Mouse (Mus musculus) neural tube, embryonic 11.5 days (tissue): ENCODE measurements at regions not wholly inside any gene's neighbourhood (a gene's known extent, or its start where the extent isn't known, plus 50 kb on each side); places are given as distances from the start of the nearest gene placed in this dataset.
A peak's percentile ranks its signal among the peaks of the same experiment; 100 is the strongest.

ENCODE experiments used
- ATAC-seq: fragments of 200-750 bp; cut with Nextera tagmentation; 2 replicates; pipeline ENCODE4 v1.8.0; 2017; ENCODE audit warnings: moderate number of reproducible peaks, mild to moderate bottlenecking, moderate TSS enrichment, moderate library complexity; ENCODE audit not compliant: insufficient read depth, low FRiP score, low TSS enrichment
- DNase-seq: peaks from one replicate; pipeline ENCODE4 v3.0.0-alpha.2; 2015; ENCODE audit warnings: low spot score
- H3K27ac ChIP-seq: fragments of 300-500 bp; sonication (generic); 2 replicates; pipeline ENCODE4 v1.5.1; 2014; ENCODE audit warnings: low read depth, mild to moderate bottlenecking, low read length
- H3K27me3 ChIP-seq: fragments of 300-500 bp; sonication (generic); 2 replicates; pipeline ENCODE4 v1.6.1; 2014; ENCODE audit warnings: mild to moderate bottlenecking, low read length, mixed read lengths; ENCODE audit not compliant: control insufficient read depth, insufficient read depth
- H3K36me3 ChIP-seq: fragments of 300-500 bp; sonication (generic); 2 replicates; pipeline ENCODE4 v1.6.1; 2014; ENCODE audit warnings: mild to moderate bottlenecking, low read length, moderate library complexity, mixed read lengths; ENCODE audit not compliant: control insufficient read depth, insufficient read depth
- H3K4me1 ChIP-seq: fragments of 300-500 bp; sonication (generic); 2 replicates; pipeline ENCODE4 v1.6.1; 2014; ENCODE audit warnings: low read length, mixed read lengths; ENCODE audit not compliant: control insufficient read depth, insufficient read depth
- H3K4me2 ChIP-seq: fragments of 300-500 bp; sonication (generic); 2 replicates; pipeline ENCODE4 v1.6.1; 2014; ENCODE audit warnings: low read depth, mild to moderate bottlenecking, moderate library complexity
- H3K4me3 ChIP-seq: fragments of 300-500 bp; sonication (generic); 2 replicates; pipeline ENCODE4 v1.5.1; 2014; ENCODE audit warnings: low read depth, low read length
- H3K9ac ChIP-seq: fragments of 300-500 bp; sonication (generic); 2 replicates; pipeline ENCODE4 v1.6.1; 2014; ENCODE audit warnings: mild to moderate bottlenecking, low read length
- H3K9me3 ChIP-seq: fragments of 300-500 bp; sonication (generic); 2 replicates; pipeline ENCODE4 v1.6.1; 2016; ENCODE audit warnings: low read length; ENCODE audit not compliant: control insufficient read depth
- WGBS: fragments of 180-500 bp; shearing (Covaris S2); extraction: QIAGEN DNeasy Blood & Tissue Kit; methylation state at CpG from one replicate; pipeline ENCODE4 v1.1.7; 2014; 5-methylcytosine and 5-hydroxymethylcytosine counted together

DNA sequence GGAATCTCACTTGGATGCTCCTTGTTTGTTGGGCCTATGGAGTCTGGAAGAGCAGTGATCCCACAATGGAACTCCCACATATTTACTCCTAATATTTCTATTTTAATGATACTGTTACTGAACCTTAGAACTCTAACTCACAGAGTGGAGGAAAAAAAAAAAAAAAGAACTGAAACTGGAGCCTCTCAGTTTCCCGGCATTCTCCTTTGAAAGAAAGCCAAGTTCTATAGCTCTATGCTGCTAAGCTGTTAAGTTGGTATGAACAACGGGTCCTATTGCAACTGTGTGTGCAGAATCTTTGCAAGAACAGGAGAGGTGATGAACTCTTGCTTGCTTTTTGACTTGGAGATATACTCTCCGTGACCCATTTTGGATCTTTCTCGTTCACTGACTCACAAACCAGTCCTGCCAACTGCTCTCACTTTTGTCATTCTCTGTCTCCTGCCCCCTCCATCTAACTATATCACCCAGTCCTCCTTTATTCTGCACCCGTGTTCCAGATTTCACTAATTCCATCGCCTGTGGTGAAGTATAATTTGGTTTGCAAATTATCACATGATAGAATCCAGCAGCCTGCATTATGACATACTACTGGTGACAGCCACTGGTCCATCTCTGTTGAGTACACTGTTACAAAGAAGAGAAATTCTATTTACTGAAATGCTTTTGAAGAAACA lies 92.6 kb upstream of the Ctsc start:
- ATAC-seq (no peak), DNase-seq (no peak)
- Histone ChIP-seq H3K27ac (no peak overlapping the region), H3K27me3 (no peaks in the 10 kb centered on the region), H3K36me3 (no peaks in the 10 kb centered on the region), H3K9ac (no peak overlapping the region), H3K9me3 (no peaks in the 10 kb centered on the region), H3K4me2 (no peak overlapping the region), H3K4me3 (no peak overlapping the region), H3K4me1 (no peaks in the 10 kb centered on the region)
- 84% methylated on average over 6 of the region's 6 CpGs for WGBS

DNA sequence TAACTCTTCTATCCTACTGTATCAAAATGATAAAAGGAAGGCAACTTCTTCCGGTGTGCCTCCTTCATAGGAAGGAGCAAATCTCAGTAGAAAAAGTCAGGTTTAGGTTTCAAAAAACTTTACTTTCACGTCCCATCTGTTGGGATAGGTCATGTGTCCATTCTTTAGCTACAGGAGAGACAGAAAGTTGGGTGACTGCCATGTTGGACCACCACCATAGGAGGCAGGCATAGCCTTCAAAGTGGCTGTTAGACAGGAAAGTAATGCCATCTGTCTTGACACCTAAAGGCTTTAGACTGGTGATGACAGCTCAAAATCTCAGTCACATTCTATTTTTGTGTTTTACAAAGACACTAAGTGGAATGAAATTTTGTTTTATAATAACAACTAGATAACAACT lies 90.3 kb upstream of the Ctsc start:
- DNase-seq (no peak), ATAC-seq (no peak)
- WGBS = 88% methylated on average over 2 of the region's 2 CpGs
- H3K27ac ChIP-seq = no peak overlapping the region
- H3K27me3 ChIP-seq = no peaks in the 10 kb centered on the region
- H3K4me1 ChIP-seq = no peaks in the 10 kb centered on the region
- no peak overlapping the region for H3K9ac ChIP-seq
- H3K36me3 ChIP-seq = no peaks in the 10 kb centered on the region
- no peak overlapping the region for H3K4me3 ChIP-seq
- H3K4me2 ChIP-seq = no peak overlapping the region
- no peaks in the 10 kb centered on the region for H3K9me3 ChIP-seq

DNA sequence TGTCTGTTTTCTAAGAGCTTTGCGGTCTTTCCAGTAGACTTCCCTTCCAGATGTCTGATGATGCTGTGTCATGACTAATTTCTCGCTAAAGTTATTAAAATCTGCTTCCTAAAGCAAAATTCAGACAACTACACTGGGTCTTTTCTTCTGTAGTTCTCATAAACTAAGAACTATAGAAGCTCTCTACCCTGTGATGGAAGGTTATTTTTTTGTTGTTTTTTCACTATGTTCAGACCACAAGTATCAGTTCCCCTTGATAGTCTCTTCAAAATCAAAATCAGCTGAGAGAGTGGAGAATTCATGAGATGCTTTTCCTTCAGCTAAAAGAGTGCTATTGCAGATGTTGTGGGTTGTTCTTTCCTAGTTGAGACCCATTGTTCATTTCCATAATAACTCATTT lies 85.1 kb upstream of the Ctsc start:
- no peak for DNase-seq
- Histone ChIP-seq H3K4me2 (no peak overlapping the region), H3K36me3 (no peaks in the 10 kb centered on the region), H3K27ac (no peak overlapping the region), H3K9me3 (no peaks in the 10 kb centered on the region), H3K4me3 (no peak overlapping the region), H3K9ac (no peak overlapping the region), H3K4me1 (no peaks in the 10 kb centered on the region), H3K27me3 (no peaks in the 10 kb centered on the region)
- no peak for ATAC-seq
- 89% methylated on average over 2 of the region's 2 CpGs for WGBS

DNA sequence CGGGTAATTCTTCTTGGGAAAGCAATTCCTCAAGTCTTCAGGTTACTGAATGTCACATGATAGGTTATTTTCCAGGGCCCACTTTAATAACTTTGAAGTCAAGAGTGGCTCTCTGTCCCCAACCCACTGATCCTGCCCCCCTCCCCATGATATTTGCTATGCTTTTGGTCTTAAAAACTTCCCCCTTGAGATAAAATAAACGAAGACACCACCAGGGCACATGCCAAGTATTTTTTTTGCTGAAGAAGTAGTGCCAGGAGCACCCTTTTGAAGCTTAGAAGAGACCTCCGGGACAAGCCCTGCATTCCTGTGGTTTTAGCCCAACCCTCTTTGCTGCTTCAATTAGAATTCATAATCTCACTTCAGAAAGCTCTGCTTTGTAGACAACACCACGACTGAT lies 78.8 kb upstream of the Ctsc start:
- Histone ChIP-seq H3K27me3 (no peaks in the 10 kb centered on the region), H3K4me2 (no peak overlapping the region), H3K36me3 (no peaks in the 10 kb centered on the region), H3K4me3 (no peak overlapping the region), H3K9ac (no peak overlapping the region), H3K4me1 (no peaks in the 10 kb centered on the region), H3K9me3 (no peaks in the 10 kb centered on the region), H3K27ac (no peak overlapping the region)
- no peak for DNase-seq
- no peak for ATAC-seq
- WGBS = 68% methylated on average over 4 of the region's 4 CpGs

DNA sequence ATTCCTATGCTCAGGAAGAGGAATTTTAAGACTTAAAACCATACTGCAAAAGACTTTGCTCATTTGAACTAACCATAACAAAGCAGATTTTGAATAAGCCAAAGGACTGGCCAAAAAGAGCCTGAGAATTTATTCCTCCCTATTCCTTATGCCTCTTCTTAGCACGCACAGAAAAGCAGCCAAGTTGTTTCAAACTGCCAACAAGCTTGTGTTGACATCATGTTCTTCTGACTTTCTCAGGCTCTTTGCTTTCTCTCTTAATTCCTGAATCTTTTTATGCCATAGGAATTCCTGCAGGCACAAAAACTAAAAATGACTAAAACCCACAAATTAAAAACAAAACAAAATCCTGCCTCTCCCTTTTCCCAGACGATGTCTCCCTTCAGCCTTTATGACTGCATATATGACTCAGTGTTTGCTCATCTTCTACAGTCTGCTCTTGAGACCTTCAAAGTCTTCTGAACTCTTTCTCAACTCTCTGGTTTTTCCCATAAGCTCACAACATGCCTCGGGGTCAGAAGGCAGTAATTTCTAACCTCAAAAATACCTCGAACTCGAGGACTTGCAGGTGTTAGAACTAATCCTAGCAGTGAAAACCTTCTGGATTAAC lies 77.9 kb upstream of the Ctsc start:
- no peak overlapping the region for H3K4me3 ChIP-seq
- WGBS = 85% methylated on average over 5 of the region's 5 CpGs
- no peak for ATAC-seq

DNA sequence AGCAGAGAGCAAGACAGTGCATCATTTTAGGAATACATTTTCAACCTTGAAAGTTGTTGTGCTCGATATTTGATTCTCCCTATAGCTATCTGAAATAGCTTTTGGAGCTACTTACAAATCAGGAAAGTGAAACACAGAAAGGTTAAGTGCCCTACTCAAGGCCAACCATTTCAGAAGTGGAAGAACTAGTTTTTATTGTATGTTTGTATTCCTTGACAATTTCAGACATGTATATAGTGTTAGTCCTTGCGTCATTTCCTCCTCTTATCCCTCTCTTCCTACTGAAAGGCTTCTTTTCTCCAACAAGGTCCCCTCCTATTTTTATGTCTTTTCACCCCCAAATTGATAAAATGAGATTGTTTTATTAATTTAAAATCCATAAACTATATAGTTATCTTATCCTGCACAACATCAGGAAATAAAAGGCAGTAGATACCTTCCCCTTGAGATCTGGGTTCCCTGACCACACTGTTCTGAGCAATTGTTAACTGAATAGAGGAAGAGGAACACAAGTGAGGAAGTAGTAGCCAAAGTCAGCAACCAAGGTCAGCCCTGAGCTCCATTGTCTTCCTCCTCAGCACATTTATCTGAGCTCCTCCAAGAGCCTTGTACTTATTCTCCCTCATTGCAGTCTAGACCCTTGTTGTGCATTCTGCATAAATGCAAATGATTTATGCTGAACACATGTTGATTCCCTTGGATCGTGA lies 76.1 kb upstream of the Ctsc start:
- no peaks in the 10 kb centered on the region for H3K36me3 ChIP-seq
- no peak overlapping the region for H3K4me3 ChIP-seq
- H3K4me2 ChIP-seq = no peak overlapping the region
- 85% methylated on average over 3 of the region's 3 CpGs for whole genome bisulfite sequencing
- H3K27ac ChIP-seq = no peak overlapping the region
- no peaks in the 10 kb centered on the region; the same call in 1 of the 2 replicates for H3K4me1 ChIP-seq
- ATAC-seq (no peak), DNase-seq (no peak)
- H3K9ac ChIP-seq = no peak overlapping the region
- H3K9me3 ChIP-seq = no peaks in the 10 kb centered on the region
- H3K27me3 ChIP-seq = no peaks in the 10 kb centered on the region

More for the DNA sequence above, 77.9 kb upstream of the Ctsc start:
- no peak overlapping the region for H3K27ac ChIP-seq
- no peaks in the 10 kb centered on the region for H3K4me1 ChIP-seq
- H3K27me3 ChIP-seq = no peaks in the 10 kb centered on the region
- no peaks in the 10 kb centered on the region for H3K36me3 ChIP-seq
- H3K9me3 ChIP-seq = no peaks in the 10 kb centered on the region
- DNase-seq = no peak
- H3K9ac ChIP-seq = no peak overlapping the region
- H3K4me2 ChIP-seq = no peak overlapping the region

DNA sequence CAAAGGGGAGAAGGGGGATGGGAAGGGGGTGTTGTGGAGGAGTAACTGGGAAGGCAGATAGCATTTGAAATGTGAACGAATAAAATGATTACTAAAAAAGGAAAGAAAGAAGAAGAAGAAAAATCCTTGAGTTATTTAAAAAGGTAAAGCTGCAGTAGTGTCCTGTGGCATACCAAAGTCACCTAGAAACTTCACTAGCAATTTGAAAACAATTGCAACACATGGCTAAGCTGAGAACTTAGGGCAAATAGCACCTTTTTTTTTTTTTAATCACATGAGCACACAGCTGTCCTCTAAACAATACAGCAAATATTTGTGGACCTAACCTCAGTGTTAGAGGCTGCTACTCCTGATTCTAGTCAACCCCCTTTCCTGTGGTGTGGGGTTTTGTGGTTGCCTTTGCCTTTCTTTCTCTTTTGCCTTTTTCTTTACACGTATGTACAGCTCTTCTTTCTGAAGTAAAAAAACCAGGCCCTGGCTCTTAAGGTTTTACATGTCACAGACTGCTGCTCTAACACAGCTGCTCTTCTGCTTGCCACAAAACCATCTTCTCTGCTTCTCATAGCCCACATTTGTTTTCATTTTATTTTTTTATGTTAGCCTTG lies 71.6 kb upstream of the Ctsc start:
- H3K9me3 ChIP-seq = no peaks in the 10 kb centered on the region
- no peak overlapping the region for H3K4me2 ChIP-seq
- H3K36me3 ChIP-seq = no peaks in the 10 kb centered on the region
- H3K9ac ChIP-seq = no peak overlapping the region
- no peak overlapping the region for H3K27ac ChIP-seq
- no peak overlapping the region for H3K4me3 ChIP-seq
- H3K4me1 ChIP-seq = no peaks in the 10 kb centered on the region; the same call in 1 of the 2 replicates
- H3K27me3 ChIP-seq = no peaks in the 10 kb centered on the region
- WGBS = 71% methylated on average over 2 of the region's 2 CpGs
- no peak for ATAC-seq
- no peak for DNase-seq

DNA sequence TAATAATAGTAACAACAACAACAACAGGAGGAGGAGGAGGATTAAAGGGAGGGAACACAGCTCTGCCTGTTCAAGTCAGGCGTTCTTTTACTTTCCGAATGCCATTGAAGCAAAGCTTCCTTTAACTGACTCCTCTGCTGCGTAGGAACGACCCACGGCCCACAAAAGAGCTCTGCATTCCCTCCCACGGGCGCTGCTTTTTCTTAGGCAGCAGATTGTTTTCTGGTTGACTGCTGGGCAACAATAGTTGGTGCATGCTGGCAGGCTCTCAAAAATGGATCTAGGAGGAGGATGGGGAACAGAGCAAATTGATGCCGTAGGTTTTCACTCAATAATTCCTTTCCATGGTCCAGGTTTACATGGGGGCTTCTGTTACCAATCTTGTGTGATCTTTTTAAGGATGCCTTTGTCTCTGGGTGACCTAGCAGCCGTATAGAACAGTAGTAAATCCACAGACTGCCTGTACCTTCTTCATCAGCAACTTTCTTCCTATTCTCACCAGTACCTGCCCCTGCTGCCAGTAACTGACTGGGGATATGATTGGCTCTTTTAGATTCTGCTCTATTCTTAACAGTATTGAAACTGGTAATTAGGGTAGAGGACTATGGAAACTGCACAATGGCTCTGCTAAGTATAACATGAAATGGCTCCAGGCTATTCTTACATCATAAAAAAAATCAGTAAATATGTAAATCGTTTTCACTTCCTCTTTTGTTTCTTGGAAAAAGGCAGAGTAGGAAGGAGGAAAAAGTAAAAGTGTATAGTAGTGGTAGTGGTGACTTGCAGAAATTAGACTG lies 70.8 kb upstream of the Ctsc start:
- 0 out of 2 replicates have a peak, but pooled peaks have one; percentile 60 for ATAC-seq
- H3K4me2 ChIP-seq = no peak overlapping the region
- H3K36me3 ChIP-seq = no peaks in the 10 kb centered on the region
- 34% methylated on average over 10 of the region's 10 CpGs for WGBS
- H3K9ac ChIP-seq = no peak overlapping the region
- no peak overlapping the region for H3K4me3 ChIP-seq
- no peaks in the 10 kb centered on the region for H3K27me3 ChIP-seq
- peak; percentile 46 for DNase-seq
- H3K27ac ChIP-seq = no peak overlapping the region
- H3K9me3 ChIP-seq = no peaks in the 10 kb centered on the region
- H3K4me1 ChIP-seq = no peaks in the 10 kb centered on the region; the same call in 1 of the 2 replicates
